Mouse (Mus musculus) MEL (cell line): Measurements from ENCODE around the gene Slco2a1.

Source experiments
- BHLHE40 ChIP-seq: IDR thresholded peaks from 2 replicates; pipeline ENCODE4 v1.6.1; 2012; ENCODE audit warnings: low read depth, mild to moderate bottlenecking, inconsistent platforms, low read length, improper control_type of control experiment, borderline replicate concordance
- CTCF ChIP-seq, 3 experiments: IDR thresholded peaks in 2 of 3; conservative IDR thresholded peaks in 1 of 3; 2 replicates each; pipeline ENCODE4 v1.5.1; 2011 to 2012; ENCODE audit warnings: low read length in 3 of 3, low read depth in 2 of 3, mild to moderate bottlenecking in 2 of 3, improper control_type of control experiment in 1 of 3, inconsistent platforms in 1 of 3, mixed read lengths in 1 of 3, moderate library complexity in 1 of 3; ENCODE audit not compliant: control insufficient read depth in 1 of 3, insufficient read depth in 1 of 3, poor library complexity in 1 of 3, severe bottlenecking in 1 of 3
- EP300 ChIP-seq, 2 experiments: IDR thresholded peaks; 2 replicates each; pipeline ENCODE4 v1.6.1; 2011; ENCODE audit warnings: improper control_type of control experiment in 2 of 2, low read length in 2 of 2, low read depth in 1 of 2, mild to moderate bottlenecking in 1 of 2
- GABPA ChIP-seq: IDR thresholded peaks from 2 replicates; pipeline ENCODE4 v1.6.1; 2012; ENCODE audit warnings: low read depth, mild to moderate bottlenecking, inconsistent platforms, low read length, improper control_type of control experiment, moderate library complexity
- MAZ ChIP-seq: IDR thresholded peaks from 2 replicates; pipeline ENCODE4 v1.6.1; 2012; ENCODE audit warnings: low read depth, mild to moderate bottlenecking, inconsistent platforms, low read length, improper control_type of control experiment
- MEF2A ChIP-seq: IDR thresholded peaks from 2 replicates; pipeline ENCODE4 v1.6.1; 2014; ENCODE audit warnings: low read depth, mild to moderate bottlenecking, inconsistent platforms, low read length, improper control_type of control experiment; ENCODE audit not compliant: poor library complexity, insufficient replicate concordance, severe bottlenecking; ENCODE audit errors: extremely low read depth
- POLR2A ChIP-seq, 2 experiments: IDR thresholded peaks; 2 replicates each; pipeline ENCODE4 v1.6.1; 2011 to 2012; ENCODE audit warnings: low read length in 2 of 2, mild to moderate bottlenecking in 2 of 2, control low read depth in 1 of 2, improper control_type of control experiment in 1 of 2, low read depth in 1 of 2, moderate library complexity in 1 of 2; ENCODE audit not compliant: control insufficient read depth in 1 of 2, insufficient read depth in 1 of 2, poor library complexity in 1 of 2
- TAL1 ChIP-seq: IDR thresholded peaks from 2 replicates; pipeline ENCODE4 v1.6.1; 2012; ENCODE audit warnings: mild to moderate bottlenecking, inconsistent platforms, low read length, moderate library complexity, mixed read lengths
- UBTF ChIP-seq: IDR thresholded peaks from 2 replicates; pipeline ENCODE4 v1.6.1; 2012; ENCODE audit warnings: low read depth, mild to moderate bottlenecking, inconsistent platforms, low read length, improper control_type of control experiment, moderate library complexity, borderline replicate concordance; ENCODE audit not compliant: insufficient read depth
- USF1 ChIP-seq: IDR thresholded peaks from 2 replicates; pipeline ENCODE4 v1.6.1; 2014; ENCODE audit warnings: low read depth, mild to moderate bottlenecking, inconsistent platforms, low read length, improper control_type of control experiment, moderate library complexity

- TF ChIP-seq CTCF (IDR thresholded peaks at IDR 0.05 in 2 of 3, conservative IDR thresholded peaks at IDR 0.05 in 1 of 3; ENCODE audit: control insufficient read depth in 1 of 3, insufficient read depth in 1 of 3, low read depth in 2 of 3, low read length in 3 of 3, poor library complexity in 1 of 3, severe bottlenecking in 1 of 3) (no peak), EP300 (IDR thresholded peaks at IDR 0.05; ENCODE audit: low read depth in 1 of 2, low read length in 2 of 2) (no peak), MAZ (no peak), UBTF (no peak), POLR2A (IDR thresholded peaks at IDR 0.05; ENCODE audit: control insufficient read depth in 1 of 2, insufficient read depth in 1 of 2, low read depth in 1 of 2, low read length in 2 of 2, poor library complexity in 1 of 2) (no peak), USF1 (no peak), BHLHE40 (no peak), GABPA (no peak), TAL1 (no peak), MEF2A (no peak)
Observed at GRCm38 (mm10) chr9:102962093-102962788, 26.3 kb upstream of the Slco2a1 start.
